Mouse (Mus musculus) heart, adult 2 months (tissue): Measurements from ENCODE around the gene Tmem94.

ENCODE experiments used
- CTCF ChIP-seq: fragments of 200-600 bp; IDR thresholded peaks from 2 replicates; pipeline ENCODE4 v1.8.1; 2022; ENCODE audit warnings: antibody characterized with exemption, mild to moderate bottlenecking, moderate library complexity
- POLR2A ChIP-seq: fragments of 200-500 bp; IDR thresholded peaks from 2 replicates; pipeline ENCODE4 v1.6.1; 2011; ENCODE audit warnings: mild to moderate bottlenecking, low read depth, low read length, control low read depth; ENCODE audit not compliant: insufficient read depth

DNA sequence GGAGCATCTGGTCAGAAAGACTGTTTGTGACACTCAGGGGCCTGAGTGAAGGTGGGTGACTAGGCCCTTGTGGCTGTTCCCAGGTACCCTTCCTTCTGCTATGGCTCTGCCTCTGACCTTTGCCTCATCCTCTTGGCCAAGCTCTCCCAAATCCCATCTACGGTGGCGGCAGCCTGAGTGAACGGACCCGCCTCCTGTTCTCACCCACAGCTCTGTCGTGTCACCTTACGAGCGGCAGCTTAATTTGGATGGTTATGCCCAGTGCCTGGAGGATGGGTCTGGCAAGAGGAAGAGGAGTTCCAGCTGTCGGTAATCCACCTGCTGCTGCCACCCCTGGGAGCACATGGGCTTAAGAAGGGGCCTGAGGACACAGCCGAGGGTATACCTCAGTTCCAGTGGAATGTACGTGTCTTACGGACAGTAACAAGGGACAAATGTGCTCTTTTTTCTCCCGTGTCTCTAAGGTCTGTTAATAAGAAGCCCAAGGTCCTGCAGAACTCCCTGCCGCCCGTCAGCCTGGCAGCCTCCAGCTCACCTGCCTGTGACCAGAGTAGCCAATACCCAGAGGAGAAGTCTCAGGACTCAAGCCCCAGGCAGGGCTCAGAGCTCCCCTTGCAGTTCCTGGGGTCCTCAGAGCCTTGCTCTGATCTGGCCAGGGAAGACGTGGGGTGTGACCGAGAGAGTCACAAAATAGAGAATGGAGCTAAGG is 54.8 kb downstream of the Tmem94 start:
- TF ChIP-seq CTCF (no peak), POLR2A (no peak)
